Mouse (Mus musculus) spleen, postnatal 4 days (tissue): ENCODE data around the gene Rbpjl.

Source experiments
- DNase-seq, 2 experiments: peaks; one replicate each; pipeline ENCODE4 v3.0.0; 2022; ENCODE audit warnings: low spot score in 2 of 2

Gene Rbpjl

DNA sequence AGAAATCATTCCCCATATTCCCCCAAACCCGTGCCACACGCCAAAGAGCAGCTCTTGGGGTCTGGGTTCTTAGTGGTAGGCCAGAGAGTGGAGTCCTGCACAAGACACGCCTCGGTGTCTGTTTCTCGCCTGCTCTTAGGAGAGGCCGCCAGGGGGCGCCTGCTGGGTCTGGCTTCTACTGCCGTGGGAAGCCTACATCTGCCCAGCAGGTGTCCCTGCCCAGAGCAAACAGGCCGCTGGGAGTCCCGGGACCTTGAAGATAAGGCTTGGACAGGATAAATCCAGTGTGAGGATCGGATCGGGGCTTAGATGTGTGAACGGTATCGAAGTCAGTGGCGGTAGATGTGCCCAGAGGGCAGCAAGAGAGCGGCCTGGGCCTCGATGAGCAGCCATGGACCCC is at the start of gene Rbpjl:
Rbpjl (plus strand) TSS at position 236 of the 400 bp plus-strand sequence.
- peak; percentile 68 to 89 for DNase-seq

DNA sequence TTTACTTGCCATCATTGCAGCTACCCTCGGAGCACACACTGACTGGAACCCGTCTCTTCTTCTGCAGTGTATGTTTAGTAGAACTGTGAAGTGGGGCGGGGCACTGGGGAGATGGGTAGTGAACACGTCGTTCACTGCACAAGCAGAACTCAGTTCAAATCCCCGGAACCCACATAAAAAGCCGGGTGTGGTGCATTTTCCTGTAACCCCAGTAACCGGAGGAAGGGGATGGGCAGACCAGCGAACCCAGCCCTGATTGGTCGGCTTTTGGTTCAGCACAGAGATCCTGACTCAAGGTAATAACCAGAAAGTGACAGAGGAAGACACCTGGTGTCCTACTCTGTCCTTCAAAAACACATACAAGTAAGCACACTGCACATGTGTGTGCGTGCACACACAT is 49.6 kb upstream of the Rbpjl start:
- no peak for DNase-seq

DNA sequence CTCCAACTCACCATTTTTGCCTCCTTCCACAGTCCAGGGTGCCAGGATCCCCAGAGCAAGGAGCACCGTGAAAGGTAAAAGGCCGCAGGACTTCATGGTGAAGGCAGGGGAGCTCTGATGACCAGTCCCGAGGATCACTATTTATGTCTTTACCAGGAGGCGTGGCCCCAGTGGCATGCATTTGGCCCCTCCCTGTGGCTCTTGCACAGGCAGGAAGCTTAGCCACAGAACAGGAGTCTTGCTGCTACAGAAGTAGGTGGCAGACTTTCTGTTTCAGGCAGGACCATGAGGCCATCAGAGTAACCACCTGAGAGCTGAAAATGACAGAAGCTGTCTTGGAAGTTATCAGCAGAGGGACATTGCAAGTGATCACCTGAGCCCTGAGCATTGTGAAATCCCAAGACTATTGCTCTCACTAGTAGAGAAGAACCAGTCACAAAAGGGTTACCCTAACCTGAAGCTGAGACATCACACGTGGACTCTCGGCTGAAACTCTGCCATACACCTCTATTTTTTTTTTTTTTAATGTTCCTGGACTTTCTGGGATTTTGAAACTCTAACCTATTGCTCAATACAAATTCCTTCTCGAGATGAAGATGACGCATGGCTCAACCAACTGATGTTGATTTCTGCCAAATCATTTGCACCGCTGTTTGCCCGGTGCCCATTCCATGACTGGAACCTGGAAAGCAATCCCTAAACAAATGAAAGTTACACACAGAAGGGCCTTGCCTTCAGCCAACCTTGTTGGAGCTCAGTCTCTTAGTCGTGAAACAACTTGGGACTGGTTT is 46.6 kb upstream of the Rbpjl start:
- DNase-seq: peak in 1 of 2 experiments; percentile 25

DNA sequence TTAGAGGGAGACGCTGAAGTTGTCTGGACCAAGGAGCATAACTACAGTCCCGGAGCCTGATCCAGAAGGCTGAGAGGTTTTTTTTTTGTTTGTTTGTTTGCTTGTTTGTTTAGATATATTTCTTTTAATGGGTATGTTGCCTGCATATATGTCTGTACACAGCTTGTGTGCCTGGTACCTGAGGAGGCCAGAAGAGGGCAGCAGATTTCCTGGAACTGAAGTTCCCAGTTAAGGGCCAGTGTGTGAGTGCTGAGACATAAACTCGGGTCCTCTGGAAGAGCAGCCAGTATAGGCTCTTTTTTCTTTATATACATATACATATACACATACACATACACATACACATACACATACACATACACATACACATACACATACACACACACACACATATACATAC is 44.6 kb upstream of the Rbpjl start:
- DNase-seq: no peak

DNA sequence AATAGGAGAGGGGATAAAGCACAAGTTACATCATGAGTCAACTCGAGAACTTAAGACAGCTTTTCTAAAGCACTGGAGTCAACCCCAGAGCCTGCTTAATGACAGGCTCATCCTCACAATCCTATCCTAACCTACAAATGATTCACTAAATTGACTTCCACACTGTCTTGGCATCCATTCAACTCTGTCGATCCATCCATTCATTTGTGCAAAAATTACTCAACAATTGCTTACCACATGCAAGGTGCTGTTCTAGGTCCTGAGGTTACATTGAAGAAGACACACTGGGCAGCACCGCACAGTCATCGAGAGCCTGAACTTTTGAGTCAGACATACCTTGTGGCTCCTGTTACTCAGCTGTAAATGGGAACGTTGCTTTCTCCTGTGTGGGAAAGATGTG is 43.9 kb upstream of the Rbpjl start:
- no peak for DNase-seq

DNA sequence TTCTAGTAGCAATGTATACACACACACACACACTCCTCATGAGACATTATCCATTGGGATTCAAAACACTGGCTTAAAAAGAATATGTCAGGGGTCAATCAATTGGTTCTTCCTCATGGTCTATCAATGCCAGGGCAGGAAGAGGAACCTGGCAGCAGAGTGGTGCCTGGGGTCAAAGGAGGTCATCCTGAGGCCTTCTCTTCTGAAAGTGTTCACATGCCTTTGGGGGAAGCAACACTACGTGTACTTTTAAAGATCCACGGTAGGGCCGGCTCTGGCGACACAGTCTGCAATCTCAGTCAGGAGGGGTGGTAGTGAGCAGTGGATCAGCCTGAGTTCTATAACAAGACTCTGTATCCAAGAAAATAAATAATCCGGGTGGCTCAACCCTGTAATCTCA is 43.3 kb upstream of the Rbpjl start:
- DNase-seq: no peak

DNA sequence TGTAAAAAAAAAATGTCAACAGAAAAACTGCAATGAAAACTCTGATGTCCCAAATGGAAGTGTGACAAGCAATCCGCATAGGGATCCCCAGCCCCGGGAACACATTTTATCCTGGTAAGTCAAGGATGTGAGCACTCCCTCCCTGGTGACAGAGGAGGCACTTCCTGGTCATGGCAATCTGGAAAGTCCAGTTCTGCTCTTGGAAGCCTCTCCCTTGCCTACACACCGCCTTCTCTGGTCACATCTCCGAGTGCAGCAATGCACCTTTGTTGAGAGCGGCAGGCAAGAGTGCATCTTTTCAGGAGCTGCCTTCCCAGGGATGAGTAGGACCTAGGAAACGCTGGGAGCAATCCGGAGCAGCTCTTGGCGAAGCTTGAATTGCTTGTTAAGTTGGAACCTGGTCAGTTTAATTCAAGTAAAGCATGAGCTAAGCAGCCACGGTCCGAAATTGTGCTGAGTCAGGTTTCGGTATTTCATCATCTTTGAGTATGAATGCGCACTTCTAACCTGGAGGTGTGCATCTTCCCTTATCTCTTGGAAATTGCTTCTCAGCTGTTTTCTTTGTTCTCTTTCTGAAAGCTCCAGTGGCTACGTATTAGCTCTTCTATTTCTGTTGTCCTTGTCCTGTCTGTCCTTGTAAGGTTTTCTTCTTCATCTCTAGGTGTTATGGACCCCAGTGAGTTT is 41.8 kb upstream of the Rbpjl start:
- DNase-seq: no peak

DNA sequence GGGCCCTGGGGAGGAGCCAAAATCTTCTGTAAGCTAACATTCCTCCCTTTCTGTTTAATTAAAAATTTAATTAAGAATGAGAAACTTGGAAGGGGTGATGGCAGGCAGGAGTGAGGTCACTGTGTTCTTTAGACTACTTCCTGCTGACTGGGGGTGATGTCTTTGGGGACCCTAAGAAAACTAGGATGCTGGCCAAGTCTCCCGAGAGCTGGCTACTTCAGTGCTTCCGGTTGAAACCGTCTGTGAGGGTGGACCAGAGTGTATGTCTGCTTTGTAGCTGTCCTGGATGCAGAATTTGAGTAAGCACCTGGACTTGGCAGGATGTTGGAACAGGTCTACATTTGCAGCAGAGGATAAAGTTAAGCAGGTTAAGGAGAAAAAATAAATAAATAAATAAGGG is 36.0 kb upstream of the Rbpjl start:
- no peak for DNase-seq

DNA sequence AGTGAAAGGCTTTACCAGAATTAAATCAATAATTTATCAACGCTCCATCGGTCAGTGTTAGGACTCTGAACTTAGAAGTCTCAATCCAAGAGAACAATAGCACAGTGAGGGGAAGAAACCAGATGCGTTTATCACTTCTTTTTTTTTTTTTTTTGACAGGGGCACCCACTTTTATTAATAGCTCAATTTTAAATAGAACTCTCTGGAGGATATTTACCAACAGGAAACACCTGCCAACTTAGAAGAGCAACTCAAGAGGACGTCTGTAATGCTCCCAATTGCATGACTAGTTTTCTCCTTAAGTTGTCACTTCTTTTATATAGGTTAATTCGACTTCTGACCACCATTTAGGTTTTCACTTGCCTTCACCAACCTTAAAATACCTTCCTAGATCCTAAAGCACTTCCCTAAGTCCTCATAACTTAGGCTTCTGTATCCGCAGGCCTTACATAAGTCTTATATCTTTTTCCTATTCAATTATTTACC is 34.3 kb upstream of the Rbpjl start:
- no peak for DNase-seq

DNA sequence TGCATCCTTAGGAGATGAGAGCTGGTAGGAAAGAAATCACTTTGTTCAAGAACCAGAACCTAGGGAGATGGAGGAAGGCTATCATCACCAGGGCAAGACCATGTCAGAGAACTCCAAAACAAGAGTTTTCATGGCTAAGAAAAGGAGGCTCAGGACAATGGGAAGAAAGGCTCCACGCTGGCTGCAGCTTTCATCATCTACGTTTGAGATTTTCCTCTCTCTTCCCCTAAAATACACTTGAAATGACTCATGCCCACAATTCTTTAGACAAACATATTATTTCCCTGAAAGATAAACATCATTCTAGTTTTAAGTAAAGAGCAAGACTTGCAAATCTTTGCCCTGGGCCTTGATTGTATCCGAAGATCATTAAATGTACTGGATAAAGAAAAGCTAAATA is 31.6 kb upstream of the Rbpjl start:
- DNase-seq: no peak

DNA sequence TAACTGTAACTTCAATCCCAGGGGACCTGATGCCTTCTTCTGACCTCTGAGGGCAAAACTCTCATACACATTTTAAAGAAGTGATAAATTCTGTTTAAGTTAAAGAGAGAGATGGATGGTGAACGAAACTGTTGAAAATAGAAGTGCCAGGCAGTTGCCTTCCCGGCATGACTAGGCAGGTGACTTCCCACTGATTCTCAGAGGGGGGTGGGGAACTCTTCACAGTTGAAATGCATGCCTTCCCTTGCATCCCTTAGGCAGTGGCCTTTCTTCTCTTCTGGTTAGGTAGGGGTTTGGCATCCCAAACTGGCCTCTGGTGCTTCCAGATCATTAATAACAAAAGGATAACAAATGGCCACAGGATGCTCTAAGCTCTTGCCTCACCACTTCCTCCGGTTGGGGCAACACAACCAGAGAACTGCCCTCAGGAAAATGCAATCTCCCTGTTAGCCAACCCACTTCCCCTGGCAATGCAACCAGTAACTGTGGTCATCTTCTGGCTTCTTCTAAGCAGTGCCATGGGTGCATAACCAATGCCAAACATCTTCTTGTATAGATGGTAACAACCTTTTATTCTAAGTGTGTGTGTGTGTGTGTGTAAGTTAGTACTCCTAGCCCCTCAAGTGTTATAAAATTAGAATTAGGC is 30.4 kb upstream of the Rbpjl start:
- DNase-seq: no peak

DNA sequence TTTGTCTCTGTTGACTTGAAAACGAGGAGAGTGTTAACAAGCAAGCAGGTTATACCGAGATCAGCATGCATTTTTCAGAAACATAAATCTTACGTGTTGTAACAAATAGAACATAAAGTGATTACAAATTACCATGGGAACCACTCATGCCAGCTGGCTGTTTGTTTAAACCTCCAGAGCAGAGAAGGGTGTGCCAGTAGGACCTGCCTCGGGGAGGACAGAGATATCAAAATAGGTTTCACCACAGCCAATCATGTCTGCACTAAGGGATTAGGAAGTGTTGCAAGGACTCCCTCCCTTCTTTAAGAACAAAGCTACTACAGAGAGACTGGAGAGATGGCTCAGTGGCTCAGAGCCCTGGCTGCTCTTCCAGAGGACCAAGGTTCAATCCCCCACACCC is 29.8 kb upstream of the Rbpjl start:
- no peak for DNase-seq

DNA sequence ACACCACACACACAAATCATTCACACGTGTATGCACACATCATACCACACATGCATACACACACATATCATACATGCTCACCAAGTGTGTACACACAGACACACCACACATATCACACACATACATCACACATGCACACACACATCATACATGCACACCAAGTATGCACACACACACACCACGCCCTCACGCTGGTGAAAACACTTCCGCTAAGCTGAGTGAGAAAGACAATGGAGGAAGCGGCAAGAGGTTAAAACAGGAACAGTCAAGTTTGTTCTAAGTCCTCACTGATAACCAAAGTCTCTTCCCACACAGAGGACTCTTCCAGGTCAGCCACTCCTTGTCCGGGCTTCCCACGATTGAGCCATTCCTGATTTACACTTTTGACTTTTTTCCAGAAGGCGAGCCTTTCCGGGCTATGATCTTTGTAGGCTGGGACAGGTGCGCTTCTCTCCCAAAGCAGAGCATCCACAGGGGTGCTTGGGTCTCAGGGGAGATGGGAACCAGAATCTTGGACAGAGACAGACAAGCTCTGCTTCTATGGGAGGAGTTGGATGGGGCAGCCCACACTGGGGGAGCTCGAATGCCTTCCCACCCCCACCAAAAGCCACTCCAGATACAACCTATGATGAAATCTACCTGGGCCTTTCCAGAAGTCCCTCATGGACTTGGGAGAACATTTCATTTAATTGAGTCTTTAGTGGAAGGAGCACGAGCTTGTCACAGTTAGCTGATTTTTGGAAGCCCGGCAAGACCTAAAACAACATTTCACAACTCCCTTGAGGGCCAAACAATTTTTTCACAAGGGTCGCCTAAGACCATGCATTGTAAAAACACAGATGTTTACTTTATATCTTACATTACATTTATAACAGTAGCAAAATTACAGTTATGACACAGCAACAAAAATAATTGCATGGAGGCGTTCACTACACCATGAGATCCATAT is 25.2 kb upstream of the Rbpjl start:
- DNase-seq: peak in 1 of 2 experiments; percentile 57

DNA sequence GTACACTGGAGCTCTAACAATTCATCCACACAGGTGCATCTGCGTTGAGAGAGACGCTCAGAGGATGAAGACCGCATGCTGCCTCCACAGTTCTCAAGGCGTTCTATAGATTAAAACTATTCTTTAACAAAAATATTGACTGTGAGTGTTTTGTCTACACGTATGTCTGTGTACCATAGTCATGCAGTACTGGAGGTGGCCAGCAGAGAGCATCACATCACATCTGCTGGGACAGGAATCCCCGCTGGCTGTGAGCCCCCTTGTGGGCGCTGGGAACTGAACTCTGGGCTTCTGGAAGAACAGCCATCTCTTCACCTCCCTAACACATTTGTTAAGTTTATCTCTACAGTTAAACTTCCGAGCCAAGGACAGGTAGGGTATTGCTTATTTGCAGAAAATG is 21.2 kb upstream of the Rbpjl start:
- peak in 1 of 2 experiments; percentile 61 for DNase-seq

DNA sequence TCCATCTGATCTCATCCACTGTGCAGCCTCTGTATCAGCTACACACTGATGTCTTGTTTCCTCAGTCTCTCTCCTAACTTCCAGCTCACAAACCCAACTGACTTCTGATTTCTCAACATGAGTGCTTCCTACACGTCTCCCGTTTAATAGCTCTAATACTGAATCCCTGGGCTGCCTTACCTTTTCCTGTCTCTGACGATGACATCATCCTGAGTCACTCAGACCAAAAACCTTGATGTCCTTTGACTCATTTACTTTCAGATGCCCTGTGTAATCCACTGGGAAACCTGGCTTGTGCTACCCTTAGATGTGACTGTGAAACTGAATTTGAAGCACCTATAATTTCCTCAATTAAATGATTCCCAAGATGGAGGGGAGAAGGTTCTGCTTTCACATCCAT is 20.0 kb upstream of the Rbpjl start:
- no peak for DNase-seq

DNA sequence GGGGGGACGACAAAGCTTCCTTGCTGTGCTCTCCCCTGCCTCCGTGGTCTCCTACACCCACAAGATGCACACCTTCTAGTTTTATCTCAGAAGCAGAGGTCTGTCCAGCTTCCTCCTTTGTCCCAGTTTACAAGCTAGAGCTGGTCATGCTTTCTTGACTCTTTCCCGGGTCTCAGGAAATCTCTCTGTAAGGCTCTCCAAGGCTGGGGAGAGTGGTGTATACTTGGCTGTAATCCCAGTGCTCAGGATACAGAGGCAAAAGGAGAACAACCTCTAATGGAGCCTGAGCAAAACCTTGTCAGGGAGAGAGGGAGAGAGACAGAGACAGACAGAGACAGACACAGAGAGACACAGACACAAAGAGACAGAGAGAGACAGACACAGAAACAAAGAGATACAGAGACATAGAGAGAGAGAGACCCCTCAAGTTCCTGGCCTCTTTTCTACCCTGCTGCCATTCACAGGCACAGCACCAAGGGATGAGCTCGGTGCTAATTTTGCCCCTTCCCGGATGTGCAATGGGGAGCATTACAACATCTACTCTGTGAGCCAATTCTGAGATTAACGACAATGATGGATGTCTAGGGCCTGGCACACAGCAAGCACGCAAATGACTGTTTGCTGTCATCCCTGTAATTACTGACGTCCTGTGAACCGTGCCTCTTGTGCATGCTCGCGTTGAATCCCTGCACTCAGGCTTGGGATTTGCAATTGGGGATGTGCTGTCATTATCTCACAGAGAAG is 19.1 kb upstream of the Rbpjl start:
- DNase-seq: peak in 1 of 2 experiments; percentile 51

DNA sequence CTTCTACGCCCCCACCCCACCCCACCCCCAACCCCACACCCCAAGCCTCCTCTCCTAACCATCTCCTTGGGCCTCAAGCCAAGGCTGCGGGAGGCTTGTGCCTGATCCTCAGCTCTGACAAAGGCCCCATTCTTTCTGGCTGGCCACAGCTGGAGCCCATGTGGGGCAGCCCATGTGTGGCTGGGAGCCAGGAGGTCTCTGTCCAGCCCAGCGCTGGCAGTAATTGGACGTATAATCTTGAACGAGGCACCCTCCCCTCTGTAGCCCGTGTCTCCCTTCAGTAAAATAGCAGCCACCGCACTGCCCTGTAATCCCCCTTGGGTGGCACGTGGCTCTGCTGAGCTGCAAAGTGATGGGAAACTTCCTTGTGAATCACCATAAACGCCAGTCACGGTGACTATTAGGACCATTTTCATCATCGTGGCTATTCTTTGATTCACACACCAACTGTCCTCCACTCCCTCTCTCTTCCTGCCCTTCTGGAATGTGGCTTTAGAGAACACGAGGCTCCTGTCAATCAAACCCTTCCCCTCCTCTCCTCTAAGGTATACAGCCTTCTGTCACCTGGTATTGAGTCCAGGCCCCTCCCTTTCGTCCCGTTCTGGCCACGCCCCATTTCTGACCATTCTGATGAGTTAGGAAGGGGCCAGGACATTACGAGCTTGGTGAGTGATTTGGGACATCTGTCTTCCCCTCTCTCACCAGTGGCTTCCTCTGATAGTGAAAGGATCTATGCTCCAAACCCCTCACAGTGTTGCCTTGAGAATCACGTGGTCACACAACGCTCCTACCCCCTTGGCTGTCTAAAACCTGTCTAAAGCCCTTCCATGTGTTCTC is 16.8 kb upstream of the Rbpjl start:
- no peak for DNase-seq

DNA sequence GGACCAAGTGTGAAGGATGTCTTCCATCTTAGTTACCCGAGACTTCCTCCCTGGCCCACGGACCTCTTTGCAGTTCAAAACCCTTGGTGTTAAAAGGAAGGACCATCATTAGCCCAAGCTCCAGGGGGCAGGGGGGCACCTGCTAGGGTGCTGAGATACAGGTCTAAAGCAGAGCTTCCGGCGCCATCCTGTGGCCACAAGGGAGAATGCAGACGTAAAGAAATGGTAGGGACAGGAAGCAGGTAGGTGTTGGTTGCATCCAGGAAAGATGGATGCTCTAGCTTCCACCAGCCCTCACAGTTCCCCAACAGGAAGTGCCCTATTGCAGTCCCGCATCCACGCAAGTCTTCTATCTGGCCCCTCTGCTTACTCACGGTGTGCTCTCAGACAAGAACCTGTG is 16.0 kb upstream of the Rbpjl start:
- DNase-seq: peak; percentile 50 to 79

DNA sequence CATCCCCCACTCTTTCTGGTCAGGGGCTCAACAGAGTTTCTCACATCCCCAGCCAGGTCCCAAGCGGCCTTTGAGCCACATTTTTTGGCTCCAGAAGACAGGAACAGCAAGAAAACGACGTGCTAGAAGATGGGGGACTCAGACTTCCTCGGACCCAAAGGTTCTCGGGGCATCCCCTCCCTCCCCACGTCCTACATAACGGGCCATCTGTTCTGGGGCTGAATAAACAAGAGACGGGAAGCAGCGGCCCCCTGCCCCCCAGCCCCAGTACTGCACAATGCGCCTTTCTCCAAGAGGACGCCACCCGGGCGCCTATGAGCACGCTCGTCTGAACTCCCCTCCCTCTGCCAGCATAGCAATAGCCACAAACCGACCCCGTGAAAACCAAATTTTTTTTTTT is 13.9 kb upstream of the Rbpjl start, which contains the start of gene Slpi:
Slpi (minus strand) TSS at position 76 of the 400 bp plus-strand sequence.
- no peak for DNase-seq

DNA sequence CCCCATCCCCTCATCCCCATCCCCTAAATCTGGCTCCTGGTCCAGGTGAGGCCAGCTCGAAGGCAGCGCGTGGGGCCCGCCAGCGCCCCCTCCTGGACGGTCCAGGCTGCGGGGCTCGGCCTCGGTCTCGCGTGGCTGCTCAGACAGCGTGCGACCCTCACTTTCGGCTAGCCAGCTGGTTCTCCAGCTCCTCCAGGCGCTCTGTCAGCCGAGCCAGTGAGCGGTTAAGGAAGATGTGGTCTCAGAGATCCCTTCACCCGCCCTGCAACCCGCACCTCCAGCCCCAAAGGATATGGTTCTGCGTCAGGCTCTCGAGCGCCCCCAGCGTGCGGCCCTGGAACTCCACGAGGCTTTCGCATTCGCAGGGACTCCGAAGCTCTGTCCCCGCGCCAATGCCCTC is 13.4 kb upstream of the Rbpjl start:
- peak; percentile 78 to 93 for DNase-seq
